Mouse (Mus musculus) brain, embryonic 14.5 days (tissue): Measurements from ENCODE around the gene Pi4ka. TPM values are rescaled to one million over a fixed set of nuclear protein-coding genes. Genes with fewer than 3 reads are reported as not detected.

ENCODE experiments used
- DNase-seq: peaks from one replicate; pipeline ENCODE4 v3.0.0-alpha.2; 2011; ENCODE audit warnings: low read depth
- CTCF ChIP-seq: fragments of 200-500 bp; IDR thresholded peaks from 2 replicates; pipeline ENCODE4 v1.5.1; 2012; ENCODE audit warnings: inconsistent platforms, mild to moderate bottlenecking, moderate library complexity, borderline replicate concordance; ENCODE audit not compliant: insufficient read depth, insufficient read length; ENCODE audit errors: extremely low read depth
- POLR2A ChIP-seq: fragments of 200-500 bp; IDR thresholded peaks from 2 replicates; pipeline ENCODE4 v1.6.1; 2012; ENCODE audit warnings: mild to moderate bottlenecking, inconsistent platforms, borderline replicate concordance; ENCODE audit not compliant: poor library complexity, insufficient read depth, insufficient read length, severe bottlenecking; ENCODE audit errors: extremely low read depth
- polyA plus RNA-seq: library from polyadenylated mRNA; depleted of rRNA; stranded (reverse); fragments of >200 nt; gene quantifications from 2 replicates; pipeline ENCODE4 v1.2.3, GENCODE M21; 2012

The Pi4ka gene
- polyA plus RNA-seq, 1 experiment: 151 TPM

GRCm38 (mm10) chr16:17258917-17259316, 147.2 kb downstream of the Pi4ka start:
- DNase-seq: no peak
- no peak for TF ChIP-seq POLR2A
- TF ChIP-seq CTCF: no peak

GRCm38 (mm10) chr16:17257359-17257821, 148.7 kb downstream of the Pi4ka start:
- DNase-seq: peak; percentile 14
- no peak for TF ChIP-seq CTCF
- no peak for TF ChIP-seq POLR2A

- no peak for DNase-seq
- TF ChIP-seq CTCF (no peak), POLR2A (no peak)
Observed at GRCm38 (mm10) chr16:17255270-17255669, 150.8 kb downstream of the Pi4ka start.

- DNase-seq: peak; percentile 56
Observed at GRCm38 (mm10) chr16:17254005-17254597, 152.0 kb downstream of the Pi4ka start.

GRCm38 (mm10) chr16:17252841-17253240, 153.3 kb downstream of the Pi4ka start:
- DNase-seq: no peak
- TF ChIP-seq CTCF: no peak
- TF ChIP-seq POLR2A: no peak

More at GRCm38 (mm10) chr16:17254005-17254597, 152.0 kb downstream of the Pi4ka start:
- TF ChIP-seq CTCF (no peak), POLR2A (no peak)

- no peak for TF ChIP-seq CTCF
- TF ChIP-seq POLR2A: no peak
- no peak for DNase-seq
Observed at GRCm38 (mm10) chr16:17252086-17252726, 153.9 kb downstream of the Pi4ka start.

- peak; percentile 84 for DNase-seq
- no peak for TF ChIP-seq CTCF
- no peak for TF ChIP-seq POLR2A
Observed at GRCm38 (mm10) chr16:17251539-17251938, 154.6 kb downstream of the Pi4ka start.

- TF ChIP-seq CTCF: no peak
- no peak for TF ChIP-seq POLR2A
- DNase-seq: no peak
Observed at GRCm38 (mm10) chr16:17249135-17249534, 157.0 kb downstream of the Pi4ka start.

GRCm38 (mm10) chr16:17247727-17248126, 158.4 kb downstream of the Pi4ka start:
- peak; percentile 44 for DNase-seq
- TF ChIP-seq CTCF: no peak
- TF ChIP-seq POLR2A: no peak

- TF ChIP-seq CTCF: no peak
- no peak for DNase-seq
Observed at GRCm38 (mm10) chr16:17244996-17245395, 161.1 kb downstream of the Pi4ka start.

- TF ChIP-seq POLR2A: no peak
- no peak for TF ChIP-seq CTCF
- no peak for DNase-seq
Observed at GRCm38 (mm10) chr16:17243731-17244130, 162.4 kb downstream of the Pi4ka start.

GRCm38 (mm10) chr16:17239409-17239808, 166.7 kb downstream of the Pi4ka start:
- DNase-seq: no peak
- TF ChIP-seq POLR2A (no peak), CTCF (no peak)
